Mouse (Mus musculus) MEL (cell line): ENCODE measurements around the gene Sorcs1. TPM values are rescaled to one million over a fixed set of nuclear protein-coding genes. Genes with fewer than 3 reads are reported as not detected.

ENCODE experiments used
- DNase-seq: peaks from one replicate; pipeline ENCODE4 v3.0.0; 2011; ENCODE audit warnings: low read depth, low spot score
- H3K27ac ChIP-seq: 2 replicates; pipeline ENCODE4 v1.5.1; 2012; ENCODE audit warnings: low read depth, mild to moderate bottlenecking, control low read depth, low read length, moderate library complexity; ENCODE audit not compliant: control insufficient read depth
- H3K27me3 ChIP-seq, 2 experiments: fragments of 150-350 bp in 1 of 2; sonication (generic) in 1 of 2; 2 replicates each; pipeline ENCODE4 v1.6.1; 2012; ENCODE audit warnings: low read length in 2 of 2, mild to moderate bottlenecking in 2 of 2, improper control_type of control experiment in 1 of 2, moderate library complexity in 1 of 2; ENCODE audit not compliant: insufficient read depth in 2 of 2, control insufficient read depth in 1 of 2
- H3K36me3 ChIP-seq, 2 experiments: 2 replicates each; pipeline ENCODE4 v1.6.1; 2012 to 2014; ENCODE audit warnings: low read length in 2 of 2, improper control_type of control experiment in 1 of 2, inconsistent platforms in 1 of 2, mild to moderate bottlenecking in 1 of 2; ENCODE audit not compliant: insufficient read depth in 2 of 2, control insufficient read depth in 1 of 2
- H3K4me1 ChIP-seq, 2 experiments: fragments of 150-350 bp in 1 of 2; sonication (generic) in 1 of 2; 2 replicates each; pipeline ENCODE4 v1.6.1; 2012; ENCODE audit warnings: low read length in 2 of 2, improper control_type of control experiment in 1 of 2, mild to moderate bottlenecking in 1 of 2; ENCODE audit not compliant: insufficient read depth in 2 of 2, control insufficient read depth in 1 of 2
- H3K4me3 ChIP-seq, 2 experiments: fragments of 150-350 bp in 1 of 2; sonication (generic) in 1 of 2; 2 replicates each; pipeline ENCODE4 v1.5.1; 2012; ENCODE audit warnings: low read depth in 2 of 2, low read length in 2 of 2, mild to moderate bottlenecking in 2 of 2, moderate library complexity in 2 of 2, control low read depth in 1 of 2, improper control_type of control experiment in 1 of 2; ENCODE audit not compliant: control insufficient read depth in 1 of 2, insufficient read depth in 1 of 2
- H3K79me2 ChIP-seq: 2 replicates; pipeline ENCODE4 v1.6.1; 2012; ENCODE audit warnings: mild to moderate bottlenecking, low read length, moderate library complexity; ENCODE audit not compliant: control insufficient read depth, poor library complexity, insufficient read depth
- H3K9ac ChIP-seq: 2 replicates; pipeline ENCODE4 v1.6.1; 2012; ENCODE audit warnings: low read depth, mild to moderate bottlenecking, control low read depth, low read length, moderate library complexity; ENCODE audit not compliant: control insufficient read depth, poor library complexity, severe bottlenecking
- H3K9me3 ChIP-seq: fragments of 150-350 bp; sonication (generic); replicated peaks from 2 replicates; pipeline ENCODE4 v1.6.1; 2012; ENCODE audit warnings: mild to moderate bottlenecking, low read length, improper control_type of control experiment, moderate library complexity; ENCODE audit not compliant: insufficient read depth
- BHLHE40 ChIP-seq: IDR thresholded peaks from 2 replicates; pipeline ENCODE4 v1.6.1; 2012; ENCODE audit warnings: low read depth, mild to moderate bottlenecking, inconsistent platforms, low read length, improper control_type of control experiment, borderline replicate concordance
- CHD1 ChIP-seq: IDR thresholded peaks from 2 replicates; pipeline ENCODE4 v1.6.1; 2012; ENCODE audit warnings: low read depth, mild to moderate bottlenecking, inconsistent platforms, low read length, improper control_type of control experiment
- CTCF ChIP-seq, 3 experiments: IDR thresholded peaks in 2 of 3; conservative IDR thresholded peaks in 1 of 3; 2 replicates each; pipeline ENCODE4 v1.5.1; 2011 to 2012; ENCODE audit warnings: low read length in 3 of 3, low read depth in 2 of 3, mild to moderate bottlenecking in 2 of 3, improper control_type of control experiment in 1 of 3, inconsistent platforms in 1 of 3, mixed read lengths in 1 of 3, moderate library complexity in 1 of 3; ENCODE audit not compliant: control insufficient read depth in 1 of 3, insufficient read depth in 1 of 3, poor library complexity in 1 of 3, severe bottlenecking in 1 of 3
- GABPA ChIP-seq: IDR thresholded peaks from 2 replicates; pipeline ENCODE4 v1.6.1; 2012; ENCODE audit warnings: low read depth, mild to moderate bottlenecking, inconsistent platforms, low read length, improper control_type of control experiment, moderate library complexity
- GATA1 ChIP-seq: IDR thresholded peaks from 2 replicates; pipeline ENCODE4 v1.6.1; 2011; ENCODE audit warnings: low read depth, low read length, improper control_type of control experiment
- HCFC1 ChIP-seq: IDR thresholded peaks from 2 replicates; pipeline ENCODE4 v1.6.1; 2012; ENCODE audit warnings: low read depth, mild to moderate bottlenecking, inconsistent platforms, low read length, improper control_type of control experiment, moderate library complexity
- MAX ChIP-seq: IDR thresholded peaks from 2 replicates; pipeline ENCODE4 v1.6.1; 2011; ENCODE audit warnings: low read length, improper control_type of control experiment
- MXI1 ChIP-seq: IDR thresholded peaks from 2 replicates; pipeline ENCODE4 v1.6.1; 2011; ENCODE audit warnings: mild to moderate bottlenecking, low read depth, low read length, improper control_type of control experiment
- MYB ChIP-seq: IDR thresholded peaks from 2 replicates; pipeline ENCODE4 v1.6.1; 2011; ENCODE audit warnings: mild to moderate bottlenecking, low read depth, low read length, improper control_type of control experiment
- POLR2A ChIP-seq, 2 experiments: IDR thresholded peaks; 2 replicates each; pipeline ENCODE4 v1.6.1; 2011 to 2012; ENCODE audit warnings: low read length in 2 of 2, mild to moderate bottlenecking in 2 of 2, control low read depth in 1 of 2, improper control_type of control experiment in 1 of 2, low read depth in 1 of 2, moderate library complexity in 1 of 2; ENCODE audit not compliant: control insufficient read depth in 1 of 2, insufficient read depth in 1 of 2, poor library complexity in 1 of 2
- POLR2AphosphoS2 ChIP-seq: IDR thresholded peaks from 2 replicates; pipeline ENCODE4 v1.6.1; 2011; ENCODE audit warnings: low read length, improper control_type of control experiment
- RAD21 ChIP-seq: IDR thresholded peaks from 2 replicates; pipeline ENCODE4 v1.6.1; 2011; ENCODE audit warnings: mild to moderate bottlenecking, low read depth, low read length, improper control_type of control experiment
- SIN3A ChIP-seq: IDR thresholded peaks from 2 replicates; pipeline ENCODE4 v1.6.1; 2012; ENCODE audit warnings: low read length, improper control_type of control experiment, inconsistent platforms
- SMC3 ChIP-seq: IDR thresholded peaks from 2 replicates; pipeline ENCODE4 v1.6.1; 2011; ENCODE audit warnings: low read depth, low read length, improper control_type of control experiment
- TBP ChIP-seq: IDR thresholded peaks from 2 replicates; pipeline ENCODE4 v1.8.0; 2011; ENCODE audit warnings: low read depth, low read length, improper control_type of control experiment
- USF1 ChIP-seq: IDR thresholded peaks from 2 replicates; pipeline ENCODE4 v1.6.1; 2014; ENCODE audit warnings: low read depth, mild to moderate bottlenecking, inconsistent platforms, low read length, improper control_type of control experiment, moderate library complexity
- ZC3H11A ChIP-seq: IDR thresholded peaks from 2 replicates; pipeline ENCODE4 v1.6.1; 2012; ENCODE audit warnings: low read depth, mild to moderate bottlenecking, inconsistent platforms, low read length, improper control_type of control experiment
- ZMIZ1 ChIP-seq: IDR thresholded peaks from 2 replicates; pipeline ENCODE4 v1.6.1; 2012; ENCODE audit warnings: low read depth, mild to moderate bottlenecking, inconsistent platforms, low read length, improper control_type of control experiment, moderate library complexity
- ZNF384 ChIP-seq: IDR thresholded peaks from 2 replicates; pipeline ENCODE4 v1.6.1; 2012; ENCODE audit warnings: low read depth, mild to moderate bottlenecking, inconsistent platforms, low read length, improper control_type of control experiment
- polyA plus RNA-seq, 2 experiments: library from polyadenylated mRNA; stranded (reverse) in 1 of 2; unstranded in 1 of 2; fragments of >175 nt in 1 of 2; fragments of >200 nt in 1 of 2; gene quantifications; 2 replicates each; pipeline versions ENCODE4 v1.2.1 to v1.2.4; 2012; ENCODE audit warnings: low replicate concordance in 2 of 2, low read depth in 1 of 2; ENCODE audit not compliant: insufficient read length in 2 of 2, insufficient read depth in 1 of 2, missing spikeins in 1 of 2
- total RNA-seq: library from RNA; depleted of rRNA; stranded (reverse); fragments of 300-350 nt; gene quantifications from 2 replicates; pipeline ENCODE4 v1.2.3, GENCODE M21; 2012

Sorcs1 gene
- total and polyA plus RNA-seq, 3 experiments: not detected

DNA sequence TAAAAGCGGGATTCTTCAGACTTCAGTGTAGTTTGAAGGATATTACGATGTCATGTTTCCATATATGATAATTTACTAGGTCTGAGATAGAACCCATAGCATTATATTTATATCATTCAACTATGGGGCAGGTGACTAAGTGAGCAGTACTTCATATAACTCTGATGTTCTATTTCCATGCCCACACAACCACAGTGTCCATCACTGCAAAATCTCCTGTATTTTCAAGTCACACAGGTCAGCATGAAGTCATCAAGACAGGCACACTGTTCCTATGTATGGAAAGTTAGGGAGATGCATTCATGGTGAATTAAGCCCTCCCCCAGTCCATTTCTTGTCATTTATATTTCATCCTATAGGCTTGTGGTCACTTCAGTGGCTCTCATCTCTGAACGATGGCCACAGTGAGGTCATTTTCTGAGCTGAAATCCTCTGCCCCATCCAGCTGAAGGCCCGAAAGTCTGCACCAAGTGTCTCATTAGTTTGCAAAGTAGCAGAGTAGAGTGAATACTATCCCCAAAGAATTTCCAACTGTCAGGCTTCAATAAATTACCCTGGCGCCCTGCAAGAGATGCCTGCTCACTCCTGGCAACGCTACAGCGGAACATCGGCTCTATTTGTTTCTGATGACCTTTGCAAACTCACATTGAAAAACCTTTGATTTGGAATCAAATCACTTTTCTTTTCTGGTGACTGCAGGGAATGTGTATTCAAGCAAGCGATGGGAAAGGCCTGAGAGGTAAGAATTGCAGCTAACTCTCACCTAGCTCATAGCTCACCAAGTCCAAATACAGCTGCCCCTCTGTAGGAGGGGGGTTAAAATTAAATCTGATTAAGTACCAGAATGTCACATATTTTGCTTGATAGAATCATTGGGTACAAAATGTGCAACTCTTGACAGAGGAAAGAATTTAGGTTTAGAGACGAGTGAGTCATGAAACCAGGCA lies 492.4 kb downstream of the Sorcs1 start:
- H3K36me3 ChIP-seq: no peaks in the 10 kb centered on the region
- DNase-seq: no peak
- H3K9me3 ChIP-seq: no peaks in the 10 kb centered on the region
- no peaks in the 10 kb centered on the region for H3K79me2 ChIP-seq
- H3K27me3 ChIP-seq: no peaks in the 10 kb centered on the region
- H3K9ac ChIP-seq: no peak overlapping the region
- H3K4me1 ChIP-seq: no peaks in the 10 kb centered on the region
- TF ChIP-seq TBP: no peak
- no peak for TF ChIP-seq GABPA
- no peak for TF ChIP-seq ZMIZ1
- TF ChIP-seq RAD21: no peak
- no peak for TF ChIP-seq CHD1
- TF ChIP-seq MAX: no peak
- TF ChIP-seq GATA1: no peak
- no peak for TF ChIP-seq USF1
- no peak for TF ChIP-seq HCFC1
- no peak overlapping the region for H3K27ac ChIP-seq
- H3K4me3 ChIP-seq: no peak overlapping the region

GRCm38 (mm10) chr19:50184901-50185623 lies 493.4 kb downstream of the Sorcs1 start:
- H3K4me1 ChIP-seq: no peaks in the 10 kb centered on the region
- no peaks in the 10 kb centered on the region for H3K36me3 ChIP-seq
- no peaks in the 10 kb centered on the region for H3K9me3 ChIP-seq
- no peaks in the 10 kb centered on the region for H3K79me2 ChIP-seq
- no peak overlapping the region for H3K27ac ChIP-seq
- no peak overlapping the region for H3K4me3 ChIP-seq
- TF ChIP-seq MXI1 (no peak), BHLHE40 (no peak), ZNF384 (no peak), POLR2AphosphoS2 (no peak), RAD21 (peak; percentile 75), CTCF (IDR thresholded peaks at IDR 0.05 in 2 of 3, conservative IDR thresholded peaks at IDR 0.05 in 1 of 3; ENCODE audit: control insufficient read depth in 1 of 3, insufficient read depth in 1 of 3, low read depth in 2 of 3, low read length in 3 of 3, poor library complexity in 1 of 3, severe bottlenecking in 1 of 3) (peak; percentile 44 to 76 (median 67)), SIN3A (no peak), ZC3H11A (peak; percentile 50), MAX (no peak), CHD1 (no peak), POLR2A (IDR thresholded peaks at IDR 0.05; ENCODE audit: control insufficient read depth in 1 of 2, insufficient read depth in 1 of 2, low read depth in 1 of 2, low read length in 2 of 2, poor library complexity in 1 of 2) (no peak), SMC3 (peak; percentile 78), MYB (no peak)
- H3K9ac ChIP-seq: no peak overlapping the region
- peak; percentile 60 for DNase-seq
- no peaks in the 10 kb centered on the region for H3K27me3 ChIP-seq
